23 mouse cellular contexts compared by ENCODE assay signal in genomic region chr9:57664616-57665015, GRCm38 (mm10). TPM values are rescaled to one million over a fixed set of nuclear protein-coding genes. Genes with fewer than 3 reads are reported as not detected.
DNase-seq lines count a peak whose midpoint lies in the region; ATAC-seq and TF ChIP-seq lines count a peak whose summit lies in the region.
"Had no signal": no experiment of that assay in that cellular context is flagged by ENCODE, and none has a peak within 500 bp of the region (broad histone marks: within the 10 kb centered on the region; RNA-seq: fewer than 3 reads in every experiment).

No protein-coding gene starts in this region.

- no peaks in the 10 kb centered on the region for H3K36me3 ChIP-seq in heart, embryonic 15.5 days
- no peaks in the 10 kb centered on the region for H3K36me3 ChIP-seq in heart, embryonic 11.5 days (ENCODE audit: control insufficient read depth, insufficient read depth, low read length)
- H3K36me3 ChIP-seq in midbrain, embryonic 11.5 days (ENCODE audit: control insufficient read depth, insufficient read depth, low read length) = no peaks in the 10 kb centered on the region
- H3K36me3 ChIP-seq in midbrain, embryonic 10.5 days = no peaks in the 10 kb centered on the region
- H3K36me3 ChIP-seq in intestine, postnatal 0 days (ENCODE audit: control insufficient read depth, insufficient read depth) = no peaks in the 10 kb centered on the region
- H3K36me3 ChIP-seq: embryonic facial prominence, embryonic 13.5 days; heart, embryonic 10.5 days; hindbrain, embryonic 10.5 days had no signal

- ATAC-seq in heart, embryonic 15.5 days (replicated peaks; ENCODE audit: insufficient number of reproducible peaks, insufficient read depth, low FRiP score, low read depth) = no peak
- no peak for ATAC-seq in heart, embryonic 11.5 days (replicated peaks; ENCODE audit: insufficient number of reproducible peaks, low FRiP score, low TSS enrichment)
- no peak for ATAC-seq in midbrain, embryonic 11.5 days (ENCODE audit: low FRiP score)
- peak; percentile 67 for ATAC-seq in intestine, postnatal 0 days
- ATAC-seq: activated CD4-positive, CD25-positive, alpha-beta regulatory T cell, adult 4 months; forebrain, embryonic 13.5 days; forebrain, postnatal 0 days; Patski had no signal

- WGBS in heart, embryonic 15.5 days = 53% methylated on average over 7 of the region's 7 CpGs
- WGBS in heart, embryonic 11.5 days (ENCODE audit: insufficient replicate concordance) = 50% methylated on average over 7 of the region's 7 CpGs
- WGBS in midbrain, embryonic 11.5 days = 77% methylated on average over 7 of the region's 7 CpGs
- 76% methylated on average over 7 of the region's 7 CpGs for WGBS in midbrain, embryonic 10.5 days
- WGBS in intestine, postnatal 0 days = 34% methylated on average over 7 of the region's 7 CpGs

- H3K9me3 ChIP-seq in heart, embryonic 15.5 days (replicated peaks) = no peaks in the 10 kb centered on the region
- H3K9me3 ChIP-seq in heart, embryonic 11.5 days (replicated peaks; ENCODE audit: control insufficient read depth, low read length) = no peaks in the 10 kb centered on the region
- no peaks in the 10 kb centered on the region for H3K9me3 ChIP-seq in midbrain, embryonic 11.5 days (ENCODE audit: control insufficient read depth, low read length)
- H3K9me3 ChIP-seq in midbrain, embryonic 10.5 days (replicated peaks) = no peaks in the 10 kb centered on the region
- no peaks in the 10 kb centered on the region for H3K9me3 ChIP-seq in intestine, postnatal 0 days (ENCODE audit: control insufficient read depth)
- H3K9me3 ChIP-seq: embryonic facial prominence, embryonic 13.5 days; forebrain, embryonic 13.5 days; heart, embryonic 10.5 days; hindbrain, embryonic 10.5 days had no signal

- H3K4me3 ChIP-seq in heart, embryonic 15.5 days = no peak overlapping the region
- no peak overlapping the region for H3K4me3 ChIP-seq in heart, embryonic 11.5 days (ENCODE audit: low read depth, low read length)
- H3K4me3 ChIP-seq in midbrain, embryonic 11.5 days (ENCODE audit: low read depth, low read length) = no peak overlapping the region
- H3K4me3 ChIP-seq in midbrain, embryonic 10.5 days = no peak overlapping the region
- H3K4me3 ChIP-seq in intestine, postnatal 0 days (ENCODE audit: low read depth, low read length) = no peak overlapping the region
- H3K4me3 ChIP-seq: embryonic facial prominence, embryonic 13.5 days; forebrain, embryonic 13.5 days; gastrocnemius, adult 2 months; heart, embryonic 10.5 days; hindbrain, embryonic 10.5 days had no signal

- H3K27ac ChIP-seq in heart, embryonic 15.5 days = no peak overlapping the region
- H3K27ac ChIP-seq in heart, embryonic 11.5 days (ENCODE audit: low read depth, low read length) = no peak overlapping the region
- H3K27ac ChIP-seq in midbrain, embryonic 11.5 days (ENCODE audit: low read depth, low read length) = no peak overlapping the region
- H3K27ac ChIP-seq in midbrain, embryonic 10.5 days (replicated peaks) = no peak overlapping the region
- peak overlapping the region; percentile 54; the same call in 1 of the 2 replicates for H3K27ac ChIP-seq in intestine, postnatal 0 days (ENCODE audit: low read depth, low read length)
- H3K27ac ChIP-seq: embryonic facial prominence, embryonic 13.5 days; forebrain, embryonic 13.5 days; gastrocnemius, adult 2 months; heart, embryonic 10.5 days; hindbrain, embryonic 10.5 days; hindbrain, embryonic 14.5 days had no signal

- TF ChIP-seq CTCF in intestine, postnatal 0 days (IDR thresholded peaks at IDR 0.05; ENCODE audit: low read depth) = no peak

- DNase-seq in midbrain, embryonic 11.5 days (ENCODE audit: low spot score, missing footprints) = peak; percentile 17
- no peak for DNase-seq in midbrain, embryonic 10.5 days (ENCODE audit: low spot score)
- no peak for DNase-seq in cerebellum, postnatal 14 days
- DNase-seq in ovary, postnatal 14 days (ENCODE audit: low spot score) = no peak
- DNase-seq: adrenal gland, postnatal 14 days; cerebellum, adult 11-12 months; cerebellum, adult 9-10 months; cerebellum, postnatal 36 days; forebrain, postnatal 0 days; gastrocnemius, adult 2 months; gastrocnemius, postnatal 25 days had no signal

- H3K27me3 ChIP-seq in heart, embryonic 15.5 days = no peaks in the 10 kb centered on the region
- H3K27me3 ChIP-seq in heart, embryonic 11.5 days (ENCODE audit: control insufficient read depth, insufficient read depth, low read length) = no peaks in the 10 kb centered on the region
- no peaks in the 10 kb centered on the region for H3K27me3 ChIP-seq in midbrain, embryonic 11.5 days (ENCODE audit: control insufficient read depth, insufficient read depth, low read length)
- no peaks in the 10 kb centered on the region for H3K27me3 ChIP-seq in midbrain, embryonic 10.5 days (ENCODE audit: low read depth, poor library complexity, severe bottlenecking)
- H3K27me3 ChIP-seq in intestine, postnatal 0 days (replicated peaks; ENCODE audit: control insufficient read depth, insufficient read depth, low read length) = no peaks in the 10 kb centered on the region
- H3K27me3 ChIP-seq: embryonic facial prominence, embryonic 13.5 days had no signal

- H3K4me2 ChIP-seq in heart, embryonic 15.5 days = no peak overlapping the region
- H3K4me2 ChIP-seq in heart, embryonic 11.5 days = no peak overlapping the region
- H3K4me2 ChIP-seq in midbrain, embryonic 11.5 days = no peak overlapping the region
- no peak overlapping the region for H3K4me2 ChIP-seq in intestine, postnatal 0 days (replicated peaks; ENCODE audit: low read depth)
- H3K4me2 ChIP-seq: embryonic facial prominence, embryonic 13.5 days; forebrain, embryonic 13.5 days; hindbrain, embryonic 14.5 days had no signal

- 0 out of 2 replicates have a peak overlapping the region, but pooled peaks have one; percentile 28 for H3K9ac ChIP-seq in heart, embryonic 15.5 days
- H3K9ac ChIP-seq in heart, embryonic 11.5 days (ENCODE audit: low read depth, low read length) = no peak overlapping the region
- H3K9ac ChIP-seq in midbrain, embryonic 11.5 days (ENCODE audit: low read length) = no peak overlapping the region
- no peak overlapping the region for H3K9ac ChIP-seq in intestine, postnatal 0 days (ENCODE audit: low read depth, low read length)
- H3K9ac ChIP-seq: embryonic facial prominence, embryonic 13.5 days; forebrain, embryonic 13.5 days; forebrain, postnatal 0 days; hindbrain, embryonic 14.5 days had no signal

- H3K4me1 ChIP-seq in heart, embryonic 15.5 days (replicated peaks) = no peaks in the 10 kb centered on the region
- peaks cover 3% of the 10 kb centered on the region; the same call in 1 of the 2 replicates for H3K4me1 ChIP-seq in heart, embryonic 11.5 days (ENCODE audit: control insufficient read depth, insufficient read depth, low read length)
- no peaks in the 10 kb centered on the region for H3K4me1 ChIP-seq in midbrain, embryonic 11.5 days (ENCODE audit: control insufficient read depth, insufficient read depth, low read length)
- H3K4me1 ChIP-seq in midbrain, embryonic 10.5 days = no peaks in the 10 kb centered on the region
- H3K4me1 ChIP-seq in intestine, postnatal 0 days (replicated peaks; ENCODE audit: control insufficient read depth, insufficient read depth, low read length) = peaks cover 9% of the 10 kb centered on the region; the same call in 1 of the 2 replicates
- H3K4me1 ChIP-seq: embryonic facial prominence, embryonic 13.5 days; forebrain, embryonic 13.5 days; hindbrain, embryonic 10.5 days had no signal

RNA-seq across cellular contexts. Expression of gene Csk, which starts 11.2 kb away (rescaled TPM):
- polyA plus RNA-seq in heart, embryonic 15.5 days (2015; fragmentation: Nextera tagmentation; extraction: Ambion mirVana) = 14.6 and 20.6 TPM in 2 replicates
- 15.9 and 18.6 TPM in 2 replicates for polyA plus RNA-seq in heart, embryonic 11.5 days (2014; fragmentation: Nextera tagmentation; extraction: Ambion mirVana)
- polyA plus RNA-seq in midbrain, embryonic 11.5 days (2014; fragmentation: Nextera tagmentation; extraction: Ambion mirVana) = 29.2 and 32.3 TPM in 2 replicates
- 38.9 and 41.5 TPM in 2 replicates for polyA plus RNA-seq in midbrain, embryonic 10.5 days (2016; fragmentation: Nextera tagmentation; extraction: Ambion mirVana)
- 18.7 and 21.9 TPM in 2 replicates for polyA plus RNA-seq in intestine, postnatal 0 days (2015; fragmentation: Nextera tagmentation; extraction: Ambion mirVana)

RNA-seq across cellular contexts. Expression of gene Cyp1a2, which starts 18.9 kb away (rescaled TPM):
- polyA plus RNA-seq in heart, embryonic 15.5 days (2015; fragmentation: Nextera tagmentation; extraction: Ambion mirVana) = not detected in 2 replicates
- polyA plus RNA-seq in heart, embryonic 11.5 days (2014; fragmentation: Nextera tagmentation; extraction: Ambion mirVana) = not detected in 2 replicates
- not detected in 2 replicates for polyA plus RNA-seq in midbrain, embryonic 11.5 days (2014; fragmentation: Nextera tagmentation; extraction: Ambion mirVana)
- polyA plus RNA-seq in midbrain, embryonic 10.5 days (2016; fragmentation: Nextera tagmentation; extraction: Ambion mirVana) = not detected in 2 replicates
- polyA plus RNA-seq in intestine, postnatal 0 days (2015; fragmentation: Nextera tagmentation; extraction: Ambion mirVana) = not detected in 2 replicates
- polyA plus RNA-seq: activated CD4-positive, CD25-positive, alpha-beta regulatory T cell, adult 4 months; C2C12; embryonic facial prominence, embryonic 13.5 days; forebrain, embryonic 13.5 days; forebrain, postnatal 0 days; heart, embryonic 10.5 days; hindbrain, embryonic 10.5 days; hindbrain, embryonic 14.5 days; Patski had no signal

RNA-seq across cellular contexts. Expression of gene Cyp1a1, which starts 23.1 kb away (rescaled TPM):
- not detected in 2 replicates for polyA plus RNA-seq in heart, embryonic 15.5 days (2015; fragmentation: Nextera tagmentation; extraction: Ambion mirVana)
- not detected in 2 replicates for polyA plus RNA-seq in heart, embryonic 11.5 days (2014; fragmentation: Nextera tagmentation; extraction: Ambion mirVana)
- polyA plus RNA-seq in midbrain, embryonic 11.5 days (2014; fragmentation: Nextera tagmentation; extraction: Ambion mirVana) = not detected in 2 replicates
- 0.04 TPM in 1 of 2 replicates, not detected in the other for polyA plus RNA-seq in midbrain, embryonic 10.5 days (2016; fragmentation: Nextera tagmentation; extraction: Ambion mirVana)
- polyA plus RNA-seq in intestine, postnatal 0 days (2015; fragmentation: Nextera tagmentation; extraction: Ambion mirVana) = 0.05 and 0.09 TPM in 2 replicates
- polyA plus RNA-seq: activated CD4-positive, CD25-positive, alpha-beta regulatory T cell, adult 4 months; embryonic facial prominence, embryonic 13.5 days; forebrain, embryonic 13.5 days; heart, embryonic 10.5 days; heart, embryonic 16.5 days; hindbrain, embryonic 10.5 days; Patski had no signal

RNA-seq across cellular contexts. Expression of gene Edc3, which starts 43.7 kb away (rescaled TPM):
- 13.5 and 21.4 TPM in 2 replicates for polyA plus RNA-seq in heart, embryonic 15.5 days (2015; fragmentation: Nextera tagmentation; extraction: Ambion mirVana)
- 14.3 and 15.5 TPM in 2 replicates for polyA plus RNA-seq in heart, embryonic 11.5 days (2014; fragmentation: Nextera tagmentation; extraction: Ambion mirVana)
- polyA plus RNA-seq in midbrain, embryonic 11.5 days (2014; fragmentation: Nextera tagmentation; extraction: Ambion mirVana) = 27.7 and 30.0 TPM in 2 replicates
- 42.8 and 46.6 TPM in 2 replicates for polyA plus RNA-seq in midbrain, embryonic 10.5 days (2016; fragmentation: Nextera tagmentation; extraction: Ambion mirVana)
- 12.3 and 14.2 TPM in 2 replicates for polyA plus RNA-seq in intestine, postnatal 0 days (2015; fragmentation: Nextera tagmentation; extraction: Ambion mirVana)

RNA-seq across cellular contexts. Expression of gene Lman1l, which starts 44.0 kb away (rescaled TPM):
- polyA plus RNA-seq in heart, embryonic 15.5 days (2015; fragmentation: Nextera tagmentation; extraction: Ambion mirVana) = not detected in 2 replicates
- polyA plus RNA-seq in heart, embryonic 11.5 days (2014; fragmentation: Nextera tagmentation; extraction: Ambion mirVana) = not detected in 2 replicates
- 0.08 TPM in 1 of 2 replicates, not detected in the other for polyA plus RNA-seq in midbrain, embryonic 11.5 days (2014; fragmentation: Nextera tagmentation; extraction: Ambion mirVana)
- polyA plus RNA-seq in midbrain, embryonic 10.5 days (2016; fragmentation: Nextera tagmentation; extraction: Ambion mirVana) = 0.10 TPM in 1 of 2 replicates, not detected in the other
- not detected in 2 replicates for polyA plus RNA-seq in intestine, postnatal 0 days (2015; fragmentation: Nextera tagmentation; extraction: Ambion mirVana)
- polyA plus RNA-seq: activated CD4-positive, CD25-positive, alpha-beta regulatory T cell, adult 4 months; embryonic facial prominence, embryonic 13.5 days; forebrain, embryonic 13.5 days; forebrain, postnatal 0 days; heart, embryonic 10.5 days; heart, embryonic 16.5 days; hindbrain, embryonic 10.5 days; hindbrain, embryonic 14.5 days had no signal
